Mouse (Mus musculus): ENCODE results near the gene Slc17a7.
A peak's percentile ranks its signal among the peaks of the same experiment; 100 is the strongest.
"Not testable (repeated sequence)": the region's sequence is repeated elsewhere in the genome, so short reads cannot be mapped to it uniquely, and the experiment has no call there.

Gene Slc17a7

DNA sequence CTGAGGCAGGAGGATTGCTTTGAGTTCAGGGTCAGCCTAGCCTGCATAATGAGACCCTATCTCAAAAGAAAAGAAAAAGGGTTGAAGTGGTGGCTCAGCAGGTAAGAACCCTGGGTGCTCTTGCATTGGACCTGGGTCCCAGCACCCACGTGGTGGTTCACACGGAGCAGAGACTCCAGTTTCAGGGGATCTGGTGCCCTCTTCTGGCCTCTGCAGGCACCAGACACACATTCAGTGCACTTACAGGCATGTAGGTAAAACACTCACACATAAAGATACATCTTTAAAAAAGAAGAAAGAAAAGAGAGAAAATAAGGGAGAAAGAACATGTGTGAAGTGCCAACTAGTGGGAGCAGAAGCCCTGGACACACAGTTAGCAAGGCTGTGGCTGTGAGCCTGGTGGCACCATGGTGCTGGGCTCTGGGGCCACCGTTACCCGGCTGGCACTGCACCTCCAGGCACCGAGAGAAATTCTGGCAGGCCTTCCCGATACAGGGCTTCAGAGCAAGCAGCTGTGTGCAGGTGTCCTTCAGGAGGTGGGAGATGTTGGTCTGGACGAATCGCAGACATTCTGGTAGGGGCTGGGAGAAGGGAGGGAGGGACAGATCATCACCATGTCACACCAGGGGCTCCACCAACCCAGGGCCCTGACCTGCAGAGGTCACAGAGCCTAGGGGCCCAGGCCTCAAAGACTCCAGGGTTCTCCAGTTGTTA lies 30.1 kb upstream of the Slc17a7 start:
- DNase-seq (ENCODE audit: low spot score), result no peak

DNA sequence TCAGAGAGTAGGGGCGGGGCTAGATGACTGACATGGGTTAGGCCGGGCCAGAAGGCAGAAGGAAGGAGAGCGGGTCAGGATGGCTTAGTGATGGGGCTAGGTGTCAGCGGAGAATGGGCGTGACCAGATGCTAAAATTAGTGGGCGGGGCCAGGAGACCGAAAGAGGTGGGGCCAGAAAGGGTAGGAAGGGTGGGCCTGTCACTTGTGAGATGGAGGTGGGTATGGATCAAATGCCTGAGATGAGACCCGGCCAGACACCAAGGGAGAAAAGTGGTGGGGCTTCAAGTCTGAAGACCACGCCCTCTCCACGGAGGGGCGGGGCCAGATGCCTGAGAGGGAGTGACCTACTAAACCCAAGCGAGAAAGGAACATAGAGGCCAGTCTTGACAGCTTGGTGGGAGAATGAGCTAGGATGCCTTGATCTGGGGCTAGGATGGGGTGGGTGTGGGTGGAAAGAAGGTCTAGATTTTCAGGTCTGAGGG lies 29.2 kb upstream of the Slc17a7 start:
- DNase-seq (ENCODE audit: low spot score), result peak; percentile 67

DNA sequence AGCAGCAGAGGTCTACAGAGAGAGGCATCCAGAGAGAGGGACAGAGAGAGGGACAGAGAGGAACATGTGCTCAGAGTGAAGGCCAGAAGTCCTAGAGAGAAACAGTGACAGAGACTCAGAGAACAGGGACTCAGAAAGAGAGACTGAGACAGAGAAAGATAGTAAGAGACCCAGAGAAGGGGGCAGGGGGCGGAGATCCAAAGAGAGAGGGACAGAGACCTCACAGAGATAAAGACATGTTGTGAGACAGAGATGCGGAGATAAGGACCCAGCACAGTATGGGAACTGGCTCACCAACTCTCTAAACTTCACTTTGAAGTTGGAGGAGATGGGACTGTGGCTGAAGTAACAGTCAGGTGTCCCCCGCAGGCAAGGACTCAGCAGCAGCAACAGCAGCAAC lies 28.4 kb upstream of the Slc17a7 start:
- DNase-seq (ENCODE audit: low spot score), result no peak

DNA sequence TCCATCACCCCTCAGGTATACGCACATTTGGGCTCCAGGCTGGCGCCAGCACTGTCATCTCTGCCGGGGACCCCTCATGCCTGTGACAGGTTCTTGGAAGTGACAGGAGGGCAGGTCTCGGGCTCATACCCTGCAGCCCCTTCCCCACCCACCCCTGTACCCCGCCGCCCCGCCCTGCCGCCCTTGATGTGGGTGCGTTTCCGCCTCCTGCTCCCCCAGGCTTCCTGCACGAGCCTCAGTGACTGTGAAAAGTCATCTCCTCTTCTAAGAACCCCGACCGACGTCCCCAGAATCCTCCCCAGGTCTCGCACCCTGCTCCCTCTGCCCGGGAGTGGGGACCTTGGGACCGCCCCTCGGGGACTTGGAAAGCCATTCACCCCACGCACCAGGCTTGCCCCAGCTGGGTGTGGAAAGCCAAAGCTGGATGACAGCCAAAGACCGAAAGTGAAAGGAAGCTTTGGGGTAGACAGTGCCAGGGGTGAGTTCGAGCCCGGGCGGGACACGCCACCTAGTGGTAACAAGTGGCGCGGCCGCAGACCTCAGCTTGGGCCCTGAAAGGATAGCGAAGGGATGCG lies 27.7 kb upstream of the Slc17a7 start, which contains the start of the genes Gm45713 and Flt3l:
Gm45713 (minus strand) TSS at position 239 of the 575 bp plus-strand sequence.
Flt3l (minus strand) TSS at position 440 of the 575 bp plus-strand sequence.
- peak; percentile 90 for DNase-seq (ENCODE audit: low spot score)

DNA sequence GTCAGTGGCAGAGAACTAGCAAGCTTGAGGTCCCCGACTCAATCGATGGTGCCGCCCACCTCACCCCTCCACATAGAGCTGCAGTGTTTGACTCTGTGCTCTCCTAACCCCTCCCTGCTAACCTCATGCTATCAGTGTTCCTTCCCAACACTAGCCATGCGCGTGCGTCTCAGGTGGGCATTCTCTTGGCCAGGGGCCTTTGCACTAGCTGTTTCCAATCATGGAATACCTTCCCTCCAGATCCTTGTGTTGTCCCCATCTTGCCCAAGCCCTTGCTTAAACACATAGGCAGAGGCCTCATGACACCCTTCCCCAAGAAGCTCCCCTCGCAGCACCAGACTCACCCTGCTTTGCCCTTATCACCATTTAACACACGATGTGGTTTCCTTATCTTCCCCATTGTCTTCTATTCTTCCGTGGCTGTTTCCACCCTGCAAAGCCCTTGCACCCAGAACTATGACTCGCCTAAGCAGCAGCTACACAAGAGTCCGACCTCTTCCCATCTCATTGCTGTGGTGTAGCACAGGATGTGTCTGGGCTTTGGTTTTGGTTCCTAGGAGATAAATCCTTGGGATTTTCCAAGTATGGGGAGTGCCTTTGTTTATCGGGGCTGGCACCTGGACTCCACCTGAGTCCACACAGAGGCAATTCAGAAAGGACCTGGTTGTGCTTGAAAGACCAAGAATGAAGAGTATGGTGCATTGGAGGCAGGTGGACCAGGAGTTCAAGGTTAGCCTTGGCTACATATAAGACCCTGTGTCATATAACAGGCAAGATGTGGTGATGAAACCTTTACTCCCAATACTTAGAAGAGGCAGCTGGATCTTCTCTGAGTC lies 26.4 kb upstream of the Slc17a7 start:
- DNase-seq (ENCODE audit: low spot score), result no peak

DNA sequence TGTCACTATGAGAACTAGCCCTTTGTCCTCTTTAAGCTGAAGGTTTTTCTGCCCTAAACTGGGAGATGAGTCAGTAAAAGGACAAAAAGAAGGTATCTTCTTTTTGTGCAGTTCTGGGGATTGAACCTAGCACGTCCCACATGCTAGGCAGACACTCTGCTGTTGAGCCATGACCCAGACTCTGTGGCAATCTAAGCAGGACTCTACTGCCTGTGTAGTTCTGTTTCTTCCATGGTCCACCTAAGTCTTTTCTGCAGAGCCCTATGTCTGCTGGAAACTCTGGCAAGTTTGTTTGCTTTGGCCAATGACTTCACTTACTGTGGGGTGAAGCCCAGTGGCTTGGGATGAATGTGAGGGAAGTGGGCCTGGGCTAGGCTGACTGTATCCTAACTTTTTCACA lies 25.3 kb upstream of the Slc17a7 start:
- no peak for DNase-seq (ENCODE audit: low spot score)

DNA sequence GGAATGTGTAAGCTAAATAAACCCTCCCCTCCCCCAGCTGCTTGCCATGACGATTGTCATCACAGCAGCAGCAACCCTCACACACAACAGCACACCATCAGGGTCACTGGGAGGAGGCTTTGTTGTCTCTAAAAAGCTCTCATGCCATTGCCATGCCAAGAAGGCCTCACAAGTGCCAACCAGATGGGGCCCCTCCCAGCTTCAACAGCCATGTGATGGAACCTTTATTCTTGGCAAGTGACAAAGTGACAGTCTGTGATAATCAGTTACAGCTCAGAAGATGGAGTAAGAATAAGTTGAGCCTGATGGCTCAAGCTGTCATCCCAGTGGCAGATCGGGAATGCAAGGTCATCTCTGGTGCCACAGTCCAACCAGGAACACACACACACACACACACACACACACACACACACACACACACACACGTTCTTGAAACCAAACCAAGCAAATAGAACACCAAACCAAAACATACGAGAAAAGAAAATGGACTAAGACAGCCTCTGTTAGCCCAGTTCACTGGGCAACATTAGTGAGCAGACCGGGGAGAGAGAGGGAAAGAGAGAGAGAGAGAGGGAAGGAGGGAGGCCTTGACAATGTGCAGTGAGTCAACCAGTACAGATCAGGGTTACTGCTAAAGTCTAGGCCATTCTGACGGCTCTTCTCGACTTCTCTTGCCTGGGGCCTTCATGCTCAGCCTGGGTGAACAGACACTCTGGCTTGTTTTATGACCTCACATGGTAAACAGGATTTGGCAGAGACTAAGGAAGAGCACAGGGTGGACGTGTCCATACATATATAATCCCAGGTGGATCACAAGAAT lies 23.6 kb upstream of the Slc17a7 start:
- no peak for DNase-seq (ENCODE audit: low spot score)

DNA sequence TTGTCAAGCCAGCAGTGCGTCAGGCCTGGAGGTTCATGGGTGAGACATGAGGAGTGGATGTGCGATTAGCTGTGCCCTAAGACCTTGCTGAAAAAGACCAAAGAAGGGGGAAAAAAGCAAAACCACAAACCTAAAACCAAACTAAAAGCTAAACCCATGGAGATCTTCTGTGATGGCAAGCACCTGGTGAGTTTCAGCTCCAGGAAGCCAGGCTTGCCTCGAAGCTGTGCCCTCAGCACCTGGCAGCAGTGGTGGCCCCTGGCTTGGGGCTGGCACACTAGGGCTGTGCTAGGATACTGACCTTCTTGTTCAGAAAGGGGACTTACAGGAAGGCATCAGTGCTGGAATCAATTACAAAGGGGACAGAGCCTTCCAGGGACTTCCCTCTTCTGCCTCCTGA lies 22.4 kb upstream of the Slc17a7 start:
- DNase-seq (ENCODE audit: low spot score), result no peak

DNA sequence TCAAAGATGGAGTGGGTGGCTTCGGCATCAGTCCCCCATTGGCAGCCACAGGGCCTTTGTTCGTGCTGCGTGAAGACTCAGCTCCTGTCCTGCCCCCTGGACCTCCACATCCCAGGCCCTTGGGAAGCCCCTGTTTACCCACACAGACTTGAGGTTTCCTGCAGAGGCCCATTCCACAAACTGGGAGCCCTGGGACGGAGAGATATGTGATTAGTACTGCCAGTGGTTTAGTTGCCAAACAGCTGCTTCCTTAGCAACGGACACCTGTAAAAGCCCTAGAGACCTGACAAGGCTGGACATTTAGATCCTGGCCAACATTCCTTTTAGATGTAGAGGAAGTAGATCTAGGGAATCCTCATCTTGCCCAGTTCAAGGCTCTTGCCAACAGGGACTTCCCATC lies 21.8 kb upstream of the Slc17a7 start:
- DNase-seq (ENCODE audit: low spot score), result no peak

DNA sequence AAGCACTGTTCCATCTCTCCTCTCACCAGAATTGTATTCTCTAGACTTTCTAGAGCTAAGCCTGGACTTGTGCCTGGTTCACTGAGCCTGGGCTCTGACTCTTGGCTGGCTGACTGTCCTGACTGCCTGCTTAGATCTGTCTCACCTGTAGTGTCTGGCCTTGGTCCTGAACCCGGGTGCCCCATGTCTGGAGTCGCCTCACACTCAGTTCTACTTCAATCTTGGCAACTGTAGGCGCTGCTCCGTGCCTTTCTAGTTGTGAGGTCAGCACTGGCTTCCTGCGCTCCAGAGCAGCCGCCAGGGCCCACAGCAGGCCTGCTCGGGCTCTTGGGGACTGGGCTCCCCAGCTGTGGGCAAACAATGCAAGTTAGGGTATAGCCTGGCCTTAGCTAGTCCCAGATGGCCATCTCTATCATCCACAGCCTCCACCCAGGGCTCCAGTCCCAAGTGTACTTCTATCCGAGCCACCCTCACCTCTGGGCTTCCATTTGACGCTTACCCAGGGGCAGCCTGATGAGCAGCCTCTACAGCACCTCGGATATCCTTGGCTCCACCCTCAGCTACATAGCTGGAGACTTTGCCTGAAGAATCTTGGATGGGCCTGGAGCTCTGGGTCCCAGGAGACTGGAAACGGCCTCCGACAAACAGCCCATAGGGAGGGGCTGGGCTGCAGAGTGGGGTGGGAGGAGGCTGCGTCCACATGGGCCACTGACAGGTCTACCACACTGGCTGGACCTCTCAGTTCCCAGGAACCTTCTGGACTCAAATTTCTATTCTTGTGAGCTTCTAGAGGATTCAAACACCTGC lies 19.2 kb upstream of the Slc17a7 start:
- no peak for DNase-seq (ENCODE audit: low spot score)

DNA sequence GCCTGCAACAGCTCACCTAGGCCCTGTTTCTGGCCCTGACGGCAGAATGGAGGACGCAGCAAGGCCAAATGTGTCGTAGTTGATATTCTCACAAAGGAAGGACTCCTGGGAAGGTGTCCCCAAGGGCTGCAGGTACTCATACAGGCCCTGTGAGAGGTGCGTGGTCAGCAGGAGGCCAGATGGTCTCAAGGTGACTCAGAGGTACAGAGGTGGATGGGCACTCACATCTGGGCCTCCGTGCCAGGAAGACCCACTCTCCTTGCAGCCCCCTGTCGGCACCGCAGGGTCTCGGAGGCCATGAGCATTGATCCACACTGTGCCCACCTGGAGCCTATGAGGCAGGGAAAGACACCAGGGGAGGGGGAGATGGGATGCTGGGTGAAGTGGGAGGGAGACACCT lies 18.3 kb upstream of the Slc17a7 start:
- no peak for DNase-seq (ENCODE audit: low spot score)

DNA sequence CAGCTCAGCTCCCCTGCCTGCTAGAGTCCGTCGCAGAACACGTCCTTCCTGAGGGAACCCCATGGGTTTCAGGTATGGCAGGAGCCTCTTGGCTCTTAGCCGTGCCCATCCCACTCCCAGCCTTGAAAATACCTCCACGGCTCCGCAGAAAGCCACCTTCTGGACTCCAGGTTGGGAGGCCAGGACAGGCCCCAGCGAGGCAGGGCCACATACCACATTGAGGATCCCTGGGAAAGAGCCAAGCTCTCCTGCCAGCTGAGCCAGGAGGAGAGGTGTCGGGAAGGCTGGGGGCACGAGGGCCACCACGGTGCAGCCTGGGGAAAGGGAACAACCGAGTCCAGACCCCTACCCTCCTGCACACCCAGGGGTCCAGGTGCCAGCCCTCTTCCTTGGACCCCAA lies 16.5 kb upstream of the Slc17a7 start:
- no peak for DNase-seq (ENCODE audit: low spot score)

DNA sequence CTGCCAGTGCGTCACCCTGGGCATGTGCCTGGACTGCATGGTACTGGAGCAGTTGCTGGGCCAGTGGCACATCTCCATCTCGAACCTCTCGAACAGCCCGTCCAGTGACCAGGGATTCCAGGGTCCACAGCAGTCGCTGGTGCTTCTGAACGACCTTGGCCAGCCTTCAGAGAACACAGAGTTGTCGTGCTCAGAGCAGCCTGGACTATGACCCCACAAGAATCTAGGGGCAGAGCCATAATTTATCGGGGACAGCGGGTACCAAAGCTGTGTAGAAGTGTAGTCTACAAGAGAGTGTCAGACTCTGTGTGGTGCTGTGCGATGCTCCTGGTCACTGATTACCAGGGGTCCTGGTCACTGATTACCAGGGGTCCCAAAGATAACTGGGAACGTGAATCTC lies 15.8 kb upstream of the Slc17a7 start:
- no peak for DNase-seq (ENCODE audit: low spot score)

DNA sequence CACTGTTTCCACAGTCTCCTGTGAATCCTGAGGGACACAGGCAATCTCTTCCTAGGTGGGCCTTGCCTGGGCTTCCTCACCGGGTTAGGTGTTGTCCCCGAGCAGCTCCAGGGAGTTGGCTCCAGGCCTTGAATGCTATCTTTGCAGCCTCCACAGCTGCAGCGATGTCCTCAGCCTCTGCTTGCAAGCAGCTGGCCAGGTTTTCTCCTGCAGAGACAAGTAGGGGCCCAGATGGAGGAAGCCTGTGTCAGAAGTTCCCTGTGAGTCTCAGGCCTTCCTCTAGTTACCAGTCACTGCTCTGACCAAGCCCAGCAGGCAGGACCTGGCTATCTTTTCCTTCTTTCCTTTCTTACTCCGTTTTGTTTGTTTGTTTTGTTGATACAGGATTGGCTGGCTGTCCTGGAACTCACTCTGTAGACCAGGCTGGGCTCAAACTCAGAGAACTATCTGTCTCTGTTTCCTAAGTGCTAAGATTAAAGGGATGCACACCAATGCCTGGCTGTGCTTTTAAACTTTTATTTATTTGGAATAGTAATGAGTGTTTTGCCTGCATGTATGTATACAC lies 15.1 kb upstream of the Slc17a7 start:
- DNase-seq (ENCODE audit: low spot score), result no peak

DNA sequence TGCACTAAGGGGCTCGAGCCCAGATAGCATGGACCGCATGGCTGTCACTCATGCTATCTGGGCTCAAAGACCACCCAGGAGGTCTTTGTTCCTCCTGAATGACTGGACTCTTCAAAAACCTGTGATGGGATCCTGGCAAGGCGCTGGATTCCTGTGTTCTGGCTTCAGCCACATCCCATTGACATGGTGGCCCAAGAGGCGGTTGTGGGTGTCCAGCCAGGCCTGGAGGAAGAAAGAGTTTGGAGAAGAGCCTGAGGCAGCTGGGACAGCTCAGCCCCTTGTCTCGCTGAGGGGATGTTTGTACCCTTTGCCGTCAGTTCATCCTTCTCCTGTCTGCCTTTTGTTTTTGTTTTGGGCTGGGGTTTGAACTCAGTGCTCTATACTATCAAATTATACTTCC lies 14.2 kb upstream of the Slc17a7 start:
- DNase-seq (ENCODE audit: low spot score), result no peak

DNA sequence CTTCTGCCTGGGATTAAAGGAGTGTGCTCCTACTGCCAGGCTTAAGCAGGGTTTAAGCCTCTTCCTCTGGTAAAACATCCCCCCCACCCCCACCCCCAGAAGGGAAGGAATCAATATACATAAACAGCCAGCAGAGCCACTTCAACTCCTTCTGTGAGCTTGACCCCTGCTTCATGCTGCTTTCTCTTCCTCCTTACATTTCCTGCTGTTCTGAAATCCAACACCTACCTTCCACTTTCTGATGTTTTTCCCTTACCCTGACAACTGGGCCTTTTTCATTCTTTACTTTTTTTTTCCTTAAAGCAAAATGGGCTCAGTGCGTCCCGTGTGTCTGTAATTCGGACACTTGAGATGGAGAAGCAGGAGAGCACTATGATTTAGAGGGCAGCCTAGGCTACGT lies 13.4 kb upstream of the Slc17a7 start:
- DNase-seq (ENCODE audit: low spot score), result no peak

DNA sequence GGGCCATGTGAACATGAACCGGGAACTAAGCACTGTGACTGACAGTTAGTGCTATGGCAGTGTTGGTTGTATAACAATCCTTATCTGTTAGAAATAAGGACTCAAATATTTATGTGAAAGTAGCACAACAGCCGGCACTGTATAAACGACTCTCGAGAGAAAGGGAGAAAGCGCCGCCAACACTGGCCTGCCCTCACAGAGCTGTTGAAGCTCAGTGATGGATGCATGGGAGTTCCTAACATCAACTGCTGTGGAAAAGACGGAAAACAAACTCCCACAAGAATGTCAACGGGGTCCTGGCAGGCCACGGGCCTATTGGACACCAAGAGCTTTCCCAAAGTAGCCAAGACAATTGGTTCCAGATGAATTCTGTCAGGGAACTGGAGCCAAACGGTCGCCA lies 12.4 kb upstream of the Slc17a7 start:
- DNase-seq (ENCODE audit: low spot score), result no peak

DNA sequence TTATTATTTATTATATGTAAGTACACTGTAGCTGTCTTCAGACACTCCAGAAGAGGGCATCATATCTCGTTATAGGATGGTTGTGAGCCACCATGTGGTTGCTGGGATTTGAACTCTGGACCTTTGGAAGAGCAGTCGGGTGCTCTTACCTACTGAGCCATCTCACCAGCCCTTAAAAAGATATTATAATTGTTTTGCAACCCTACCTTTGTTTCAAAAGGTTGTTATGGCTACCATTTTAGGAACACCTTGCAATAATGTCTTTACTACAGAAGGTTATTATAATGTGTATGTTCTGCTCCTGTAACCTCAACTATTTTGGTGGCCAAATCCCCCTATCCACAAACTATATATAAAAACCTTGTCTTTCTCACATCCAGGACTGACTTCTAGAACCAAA lies 10.7 kb upstream of the Slc17a7 start:
- DNase-seq (ENCODE audit: low spot score), result not testable (repeated sequence)

DNA sequence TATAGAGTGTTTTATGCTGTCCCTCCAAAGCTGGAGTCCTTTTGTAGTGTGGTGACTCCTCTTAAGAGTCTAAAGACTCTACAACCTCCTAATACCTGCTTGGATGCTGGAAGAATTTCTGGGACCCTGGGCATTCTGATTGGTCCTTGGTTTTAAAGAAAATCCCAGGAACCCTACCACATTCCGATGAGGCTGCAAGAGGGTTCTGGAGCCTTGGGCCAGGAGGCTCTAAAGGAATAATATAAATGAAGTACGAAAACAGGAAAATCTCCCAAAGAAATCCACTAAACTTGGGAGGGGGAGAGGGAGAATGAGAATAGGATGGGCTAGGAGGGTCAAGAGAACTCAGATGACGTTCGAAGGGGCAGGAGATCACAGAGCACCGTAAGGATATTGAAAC lies 10.2 kb upstream of the Slc17a7 start:
- DNase-seq (ENCODE audit: low spot score), result no peak

DNA sequence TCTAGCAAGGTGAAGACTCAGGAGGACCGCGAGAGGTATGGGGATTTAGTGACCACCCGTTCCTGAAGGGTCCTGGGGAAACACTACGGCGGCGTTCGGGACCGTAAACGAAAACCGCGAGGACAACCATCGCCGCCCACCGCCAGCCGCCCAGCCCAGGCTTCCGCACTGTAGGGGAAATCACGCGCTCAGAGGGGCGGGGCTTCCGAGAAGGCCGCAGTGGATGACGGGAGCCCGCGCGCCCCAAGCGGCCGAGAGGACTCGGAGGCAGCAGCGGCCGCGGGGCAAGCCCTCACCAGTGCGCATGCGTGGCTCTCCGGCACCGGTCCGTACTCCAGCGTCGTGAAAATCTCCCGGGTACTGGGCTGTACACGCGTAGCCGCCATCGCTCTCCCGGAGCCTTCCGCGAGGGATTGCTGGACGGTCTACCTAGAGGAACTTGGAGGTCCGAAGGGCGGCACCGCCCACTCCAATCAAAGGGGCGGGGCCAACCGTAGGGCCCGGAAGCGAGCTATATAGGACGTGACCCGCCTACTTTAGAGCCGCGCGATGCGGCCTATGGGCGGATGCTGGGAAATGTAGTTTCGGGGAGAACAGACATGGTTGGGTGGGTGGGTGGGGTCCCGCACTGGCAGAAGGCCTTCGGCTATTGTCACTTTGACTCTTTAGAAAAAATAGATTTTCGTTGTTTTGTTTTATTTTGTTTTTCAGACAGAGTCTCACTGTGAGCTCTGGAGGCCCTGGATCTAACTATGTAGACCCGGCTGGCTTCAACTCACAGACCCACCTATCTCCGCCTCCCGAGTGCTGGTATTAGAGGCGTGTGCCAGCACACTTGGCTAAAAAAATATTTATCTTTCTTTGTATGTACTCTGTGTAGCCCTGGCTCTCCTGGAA lies 9.4 kb upstream of the Slc17a7 start, which contains the start of the genes Pih1d1 and Aldh16a1:
Pih1d1 (plus strand) TSS at position 208 of the 897 bp plus-strand sequence.
Aldh16a1 (minus strand) TSS at position 489 of the 897 bp plus-strand sequence.
- peak; percentile 96 for DNase-seq (ENCODE audit: low spot score)

Data from embryo, embryonic 10 days (tissue).